Mouse (Mus musculus) liver, embryonic 16.5 days (tissue): ENCODE measurements around the gene Epo. TPM values are rescaled to one million over a fixed set of nuclear protein-coding genes. Genes with fewer than 3 reads are reported as not detected.

Source experiments
- ATAC-seq: fragments of 200-750 bp; cut with Nextera tagmentation; 2 replicates; pipeline ENCODE4 v1.8.0; 2017; ENCODE audit warnings: low read depth, mild to moderate bottlenecking, moderate number of reproducible peaks, moderate library complexity
- H3K27ac ChIP-seq: fragments of 300-500 bp; sonication (generic); 2 replicates; pipeline ENCODE4 v1.5.1; 2014; ENCODE audit warnings: mild to moderate bottlenecking, low read length
- H3K27me3 ChIP-seq: fragments of 300-500 bp; sonication (generic); 2 replicates; pipeline ENCODE4 v1.6.1; 2014; ENCODE audit warnings: low read depth, low read length, mixed read lengths; ENCODE audit not compliant: control insufficient read depth, insufficient read depth
- H3K36me3 ChIP-seq: fragments of 300-500 bp; sonication (generic); 2 replicates; pipeline ENCODE4 v1.6.1; 2014; ENCODE audit warnings: mild to moderate bottlenecking; ENCODE audit not compliant: control insufficient read depth, insufficient read depth
- H3K4me1 ChIP-seq: fragments of 300-500 bp; sonication (generic); 2 replicates; pipeline ENCODE4 v1.6.1; 2014; ENCODE audit warnings: low read depth, low read length, mixed read lengths; ENCODE audit not compliant: control insufficient read depth
- H3K4me2 ChIP-seq: fragments of 300-500 bp; sonication (generic); 2 replicates; pipeline ENCODE4 v1.6.1; 2014; ENCODE audit warnings: low read depth, low read length, mixed read lengths
- H3K4me3 ChIP-seq: fragments of 300-500 bp; sonication (generic); 2 replicates; pipeline ENCODE4 v1.5.1; 2014; ENCODE audit warnings: low read depth, mild to moderate bottlenecking, low read length
- H3K9ac ChIP-seq: fragments of 300-500 bp; sonication (generic); 2 replicates; pipeline ENCODE4 v1.6.1; 2014; ENCODE audit warnings: low read depth, low read length
- H3K9me3 ChIP-seq: fragments of 300-500 bp; sonication (generic); replicated peaks from 2 replicates; pipeline ENCODE4 v1.6.1; 2016; ENCODE audit warnings: low read length; ENCODE audit not compliant: control insufficient read depth
- WGBS: fragments of 180-500 bp; shearing (Covaris S2); extraction: QIAGEN DNeasy Blood & Tissue Kit; methylation state at CpG from one replicate; pipeline ENCODE4 v1.1.7; 2014; ENCODE audit not compliant: insufficient replicate concordance; 5-methylcytosine and 5-hydroxymethylcytosine counted together
- polyA plus RNA-seq: library from polyadenylated mRNA; unstranded; fragments of >200 nt; fragmentation: Nextera tagmentation; extraction: Ambion mirVana; gene quantifications from 2 replicates; pipeline ENCODE4 v1.2.1, GENCODE M21; 2015

Epo gene
- polyA plus RNA-seq, 1 experiment from 2014 or later, result 0.81 TPM

DNA sequence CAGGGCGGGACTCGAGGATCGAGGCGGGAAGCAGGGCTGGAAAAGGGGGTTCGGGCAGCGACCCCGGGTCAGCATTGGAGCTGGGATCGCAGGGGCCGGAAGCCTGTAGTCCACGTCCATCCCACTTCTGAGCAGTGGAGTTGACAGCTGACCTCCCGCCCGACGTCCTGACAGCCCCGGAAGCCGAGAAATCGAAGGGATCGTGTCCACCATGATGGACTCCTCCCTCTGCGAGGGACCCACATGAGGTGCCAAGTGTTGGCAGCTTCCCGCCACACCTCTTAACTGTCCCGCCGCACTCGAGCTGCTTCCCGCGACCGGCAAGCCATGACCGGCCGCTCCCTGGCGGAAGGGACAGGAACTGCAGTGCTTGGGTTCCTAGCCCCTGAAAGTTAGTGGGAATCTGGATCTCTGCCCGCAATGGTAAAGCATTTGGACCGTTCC is 30.4 kb downstream of the Epo start:
- ATAC-seq, result peak; percentile 82
- H3K9ac ChIP-seq, result peak overlapping the region; percentile 64
- H3K27ac ChIP-seq, result peak overlapping the region; percentile 93
- WGBS, result under 1% methylated on average over 30 of the region's 30 CpGs
- H3K4me2 ChIP-seq, result peak overlapping the region; percentile 82
- H3K4me3 ChIP-seq, result peak overlapping the region; percentile 89
- H3K4me1 ChIP-seq, result peaks cover 18% of the 10 kb centered on the region
- H3K36me3 ChIP-seq, result no peaks in the 10 kb centered on the region
- no peaks in the 10 kb centered on the region for H3K9me3 ChIP-seq
- H3K27me3 ChIP-seq, result no peaks in the 10 kb centered on the region

DNA sequence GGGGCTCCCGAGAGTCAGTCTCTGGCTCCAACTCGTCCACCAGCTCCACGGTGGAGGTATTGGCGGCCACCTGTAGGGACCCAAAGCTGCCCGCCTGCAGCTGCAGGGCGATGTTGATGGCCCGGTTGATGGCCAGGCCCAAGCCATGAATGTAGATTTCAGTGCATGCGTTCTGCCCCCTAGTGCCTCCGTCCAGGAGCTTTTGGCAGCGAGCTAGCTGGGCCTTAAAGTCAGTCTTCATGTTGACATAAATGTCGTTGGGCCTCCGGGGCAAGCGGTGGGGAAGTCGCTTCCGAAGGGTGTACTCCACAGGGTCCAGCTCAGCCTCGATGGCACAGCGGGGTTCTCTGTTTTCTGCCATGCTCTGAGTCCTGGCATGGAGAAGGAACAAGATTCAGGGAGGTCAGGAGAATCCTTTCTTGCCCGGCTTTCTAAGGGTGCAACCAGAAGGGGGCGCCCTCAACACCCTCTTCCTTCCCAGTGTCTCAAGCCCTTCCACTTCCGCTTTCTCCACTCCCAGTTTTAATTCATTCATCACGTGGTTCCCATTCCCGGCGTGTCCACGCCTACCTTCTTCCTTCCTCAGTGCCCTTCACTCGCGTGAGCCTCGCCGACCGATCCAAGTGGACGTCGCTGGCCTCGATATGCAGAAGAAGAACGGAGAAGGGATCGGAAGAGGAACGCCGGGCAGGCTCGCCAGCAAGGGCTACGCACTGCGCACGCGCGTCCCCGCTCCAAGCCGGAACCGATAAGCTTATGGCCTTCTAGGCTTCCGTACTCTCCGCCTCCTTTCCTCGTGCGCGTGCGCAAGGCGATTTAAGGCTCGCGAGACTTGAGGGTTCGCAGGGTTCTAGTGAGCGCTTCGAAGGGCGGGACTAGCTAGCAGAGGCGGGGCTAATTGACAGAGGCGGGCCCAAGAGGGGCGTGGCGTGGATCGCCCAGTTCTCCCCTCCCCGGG is 31.1 kb downstream of the Epo start, which contains the start of gene Pop7:
Pop7 (minus strand) TSS at position 810 of the 958 bp plus-strand sequence.
- WGBS, result 2% methylated on average over 64 of the region's 64 CpGs
- Histone ChIP-seq H3K9ac (peak within 1 kb of the TSS; percentile 84), H3K36me3 (no peaks in the 10 kb centered on the region), H3K27ac (peak within 1 kb of the TSS; percentile 94), H3K4me3 (peak within 1 kb of the TSS; percentile 89), H3K9me3 (no peaks in the 10 kb centered on the region), H3K4me2 (peak within 1 kb of the TSS; percentile 82), H3K27me3 (no peaks in the 10 kb centered on the region), H3K4me1 (peaks cover 18% of the 10 kb centered on the region)
- peak; percentile 90 for ATAC-seq

DNA sequence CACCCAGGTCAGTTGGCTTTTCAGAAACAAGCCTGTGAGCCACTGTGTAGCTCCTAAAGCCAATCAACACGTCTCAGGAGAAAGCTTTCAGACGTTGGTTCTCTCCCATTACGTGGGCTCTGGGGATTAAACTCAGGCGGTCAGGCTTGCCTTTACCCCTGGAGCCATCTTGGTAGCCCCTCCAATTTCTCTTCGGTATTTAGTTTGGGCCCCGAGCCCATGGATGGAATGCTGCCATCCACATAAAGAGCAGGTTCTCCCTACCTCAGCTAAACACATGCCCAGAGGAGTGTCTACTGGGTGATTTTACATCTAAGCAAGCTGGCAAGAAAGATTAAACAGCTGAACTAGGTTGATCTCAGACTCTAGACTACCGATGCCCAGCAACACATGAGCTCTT is 32.9 kb downstream of the Epo start:
- Histone ChIP-seq H3K9me3 (no peaks in the 10 kb centered on the region), H3K36me3 (no peaks in the 10 kb centered on the region), H3K9ac (no peak overlapping the region), H3K27ac (no peak overlapping the region), H3K4me3 (no peak overlapping the region), H3K27me3 (no peaks in the 10 kb centered on the region), H3K4me1 (peaks cover 18% of the 10 kb centered on the region), H3K4me2 (no peak overlapping the region)
- WGBS, result 74% methylated on average over 7 of the region's 7 CpGs
- ATAC-seq, result no peak

DNA sequence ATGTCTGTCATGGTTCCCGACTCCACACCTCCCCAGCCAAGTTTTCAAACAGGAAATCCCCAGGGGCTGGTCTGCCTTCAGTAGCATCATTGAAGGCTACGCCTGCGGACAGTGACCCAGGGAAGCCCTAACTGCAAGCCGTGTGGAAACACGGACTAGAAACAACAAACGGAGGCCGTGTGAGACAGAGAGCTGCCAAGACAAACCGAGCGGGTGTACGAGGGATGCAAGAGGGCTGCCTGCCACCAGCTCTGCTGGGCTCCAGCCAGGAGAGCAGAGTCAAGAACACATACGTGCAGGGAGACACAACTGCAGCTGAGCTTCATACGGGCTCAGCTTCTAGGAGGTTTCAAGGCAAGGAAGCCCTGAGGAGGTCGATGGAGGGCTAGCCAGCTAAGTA is 39.2 kb downstream of the Epo start:
- Histone ChIP-seq H3K36me3 (no peaks in the 10 kb centered on the region), H3K4me2 (no peak overlapping the region), H3K4me3 (no peak overlapping the region), H3K9ac (no peak overlapping the region), H3K27me3 (no peaks in the 10 kb centered on the region), H3K9me3 (no peaks in the 10 kb centered on the region), H3K27ac (no peak overlapping the region), H3K4me1 (no peaks in the 10 kb centered on the region)
- WGBS, result 73% methylated on average over 13 of the region's 13 CpGs
- ATAC-seq, result no peak

DNA sequence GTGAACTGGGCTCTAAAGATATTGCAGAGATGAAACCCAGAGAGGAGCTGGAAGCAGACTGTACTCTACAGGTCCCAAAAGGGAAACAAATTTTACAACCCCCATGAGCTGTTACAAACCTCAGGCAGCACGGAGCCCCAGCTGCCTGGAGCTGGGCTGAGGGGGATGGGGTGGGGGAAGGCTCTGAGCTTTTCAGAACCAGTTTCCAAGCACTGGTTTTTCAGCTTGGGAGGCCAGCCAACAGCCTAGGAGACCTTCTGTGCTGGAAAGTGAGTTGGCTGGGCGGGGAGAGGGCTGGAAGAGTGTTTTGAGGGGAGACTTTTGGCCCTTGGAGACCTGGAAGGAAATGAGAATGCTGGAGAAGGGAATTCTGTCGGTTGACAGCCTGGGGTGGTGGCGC is 41.5 kb downstream of the Epo start:
- 46% methylated on average over 4 of the region's 4 CpGs for WGBS
- Histone ChIP-seq H3K4me3 (no peak overlapping the region), H3K27me3 (no peaks in the 10 kb centered on the region), H3K9me3 (no peaks in the 10 kb centered on the region), H3K36me3 (no peaks in the 10 kb centered on the region), H3K9ac (no peak overlapping the region), H3K27ac (no peak overlapping the region), H3K4me2 (no peak overlapping the region), H3K4me1 (no peaks in the 10 kb centered on the region)
- ATAC-seq, result no peak

DNA sequence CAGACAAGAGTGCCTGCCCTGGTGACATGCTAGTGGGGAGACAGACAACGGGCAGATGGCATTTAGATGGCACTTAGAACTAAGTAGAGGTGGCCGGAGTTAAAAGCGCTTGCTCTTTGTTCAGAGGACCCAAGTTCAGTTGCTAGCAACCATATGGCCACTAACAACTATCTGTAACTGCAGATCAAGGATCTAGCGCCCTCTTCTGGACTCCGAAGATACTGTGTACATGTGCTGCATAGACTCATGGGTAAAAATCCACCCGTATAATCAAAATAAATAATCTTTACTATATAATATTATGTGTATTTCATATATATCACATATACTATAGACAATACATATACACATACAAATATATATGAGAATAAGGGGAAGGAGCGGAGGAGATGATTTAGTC is 45.4 kb downstream of the Epo start:
- Histone ChIP-seq H3K27ac (no peak overlapping the region), H3K4me3 (no peak overlapping the region), H3K4me1 (no peaks in the 10 kb centered on the region), H3K36me3 (no peaks in the 10 kb centered on the region), H3K27me3 (peaks cover 15% of the 10 kb centered on the region), H3K9me3 (no peaks in the 10 kb centered on the region), H3K9ac (no peak overlapping the region), H3K4me2 (no peak overlapping the region)
- 72% methylated on average over 7 of the region's 7 CpGs for WGBS
- ATAC-seq, result no peak

DNA sequence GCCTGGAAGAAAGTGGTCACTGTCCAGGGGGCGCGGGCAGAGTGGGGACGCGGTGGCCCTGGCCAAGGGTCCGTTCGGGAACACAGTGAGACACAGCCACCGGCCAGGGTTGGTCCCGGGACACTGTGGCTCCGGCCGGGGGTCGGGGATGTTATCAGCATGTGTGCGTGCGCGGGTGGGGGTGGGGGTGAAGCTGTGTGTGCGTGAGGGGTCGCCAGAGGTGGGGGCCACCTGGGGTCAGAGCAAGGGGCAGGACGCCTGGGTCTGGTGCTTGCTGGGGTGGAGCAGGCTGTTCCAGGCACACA is 47.2 kb downstream of the Epo start:
- Histone ChIP-seq H3K27ac (no peak overlapping the region), H3K4me3 (peak overlapping the region; percentile 49), H3K36me3 (no peaks in the 10 kb centered on the region), H3K4me2 (peak overlapping the region; percentile 41), H3K4me1 (no peaks in the 10 kb centered on the region), H3K9ac (peak overlapping the region; percentile 37; the same call in 1 of the 2 replicates), H3K9me3 (no peaks in the 10 kb centered on the region), H3K27me3 (peaks cover 15% of the 10 kb centered on the region)
- WGBS, result 7% methylated on average over 17 of the region's 17 CpGs
- ATAC-seq, result no peak

DNA sequence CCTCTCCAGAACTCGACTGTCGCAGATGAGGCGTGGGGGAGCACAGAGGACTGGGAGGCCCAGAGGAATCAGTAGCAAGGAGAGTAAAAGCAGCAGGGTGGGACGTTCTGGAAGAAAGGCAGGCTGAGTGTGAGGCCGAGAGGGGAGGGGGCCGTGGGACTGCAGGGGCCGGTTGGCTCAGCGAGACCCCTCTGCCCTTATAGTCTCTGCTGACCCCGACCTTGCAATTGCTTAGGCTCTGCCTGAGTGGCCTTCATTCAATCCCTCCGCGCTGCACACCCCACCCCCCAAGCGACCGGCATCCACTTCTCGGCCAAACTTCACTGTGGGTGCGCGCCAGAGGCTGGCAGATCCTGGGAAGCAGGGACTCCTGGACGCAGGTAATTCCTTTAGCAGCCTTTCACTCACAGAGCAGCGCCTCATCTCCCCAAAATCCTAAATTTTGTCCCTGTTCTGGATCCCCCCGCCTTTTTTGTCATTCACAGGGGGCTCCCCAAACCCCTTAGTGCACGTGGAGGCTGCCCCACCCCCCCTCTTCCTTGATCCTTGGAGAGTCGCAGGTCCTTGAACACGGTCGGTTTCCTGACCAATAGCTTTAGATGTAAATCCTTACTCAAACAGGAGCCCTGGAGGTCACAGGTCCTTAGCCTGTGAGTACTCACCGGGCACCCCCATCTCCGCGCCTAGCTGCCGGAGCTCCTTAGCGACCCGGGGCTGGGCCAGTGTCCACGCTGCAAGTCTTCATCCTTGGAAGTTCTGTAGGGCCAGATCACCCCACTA is 47.8 kb downstream of the Epo start:
- Histone ChIP-seq H3K4me2 (peak overlapping the region; percentile 41), H3K9ac (peak overlapping the region; percentile 37; the same call in 1 of the 2 replicates), H3K36me3 (no peaks in the 10 kb centered on the region), H3K27ac (no peak overlapping the region), H3K4me1 (no peaks in the 10 kb centered on the region), H3K27me3 (peaks cover 15% of the 10 kb centered on the region), H3K9me3 (no peaks in the 10 kb centered on the region), H3K4me3 (peak overlapping the region; percentile 49)
- no peak for ATAC-seq
- WGBS, result 16% methylated on average over 30 of the region's 30 CpGs

DNA sequence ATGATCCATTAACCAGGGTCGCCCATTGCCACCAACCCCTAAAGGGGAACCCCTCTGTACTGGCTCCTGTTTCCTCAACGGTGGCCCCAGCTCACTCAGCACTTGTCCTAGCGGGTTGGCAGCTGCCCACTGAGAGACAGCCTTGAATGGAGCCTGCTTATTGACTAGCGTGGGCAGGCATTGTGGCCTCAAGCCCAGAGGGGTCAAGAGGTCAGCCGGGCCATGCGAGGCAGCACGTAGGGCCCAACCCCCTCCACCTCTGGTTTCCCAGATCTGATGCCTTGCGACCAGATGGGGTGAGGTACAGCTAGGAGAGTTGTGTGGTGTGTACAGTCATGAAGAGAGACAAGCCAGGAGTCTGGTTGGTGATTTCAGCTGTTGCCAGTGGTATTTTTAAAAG is 51.1 kb downstream of the Epo start:
- peak; percentile 86 for ATAC-seq
- WGBS, result 43% methylated on average over 8 of the region's 8 CpGs
- no peaks in the 10 kb centered on the region for H3K9me3 ChIP-seq
- peak overlapping the region; percentile 69 for H3K27ac ChIP-seq
- H3K4me3 ChIP-seq, result no peak overlapping the region
- no peak overlapping the region for H3K9ac ChIP-seq
- peaks cover 15% of the 10 kb centered on the region for H3K27me3 ChIP-seq
- no peaks in the 10 kb centered on the region for H3K4me1 ChIP-seq
- H3K36me3 ChIP-seq, result no peaks in the 10 kb centered on the region
- no peak overlapping the region for H3K4me2 ChIP-seq
